Mouse (Mus musculus) kidney, adult 2 months (tissue): ENCODE measurements around the gene Tns2. TPM values are rescaled to one million over a fixed set of nuclear protein-coding genes. Genes with fewer than 3 reads are reported as not detected.
A peak's percentile ranks its signal among the peaks of the same experiment; 100 is the strongest.
"Not testable (repeated sequence)": the region's sequence is repeated elsewhere in the genome, so short reads cannot be mapped to it uniquely, and the experiment has no call there.

Experiments used
- DNase-seq: peaks from one replicate; pipeline ENCODE4 v3.0.0; 2021
- H3K27ac ChIP-seq: fragments of 200-500 bp; 2 replicates; pipeline ENCODE4 v1.5.1; 2012; ENCODE audit warnings: low read depth, low read length, control low read depth, inconsistent platforms; ENCODE audit not compliant: insufficient read depth
- H3K27me3 ChIP-seq: fragments of 200-500 bp; replicated peaks from 2 replicates; pipeline ENCODE4 v1.6.1; 2012; ENCODE audit warnings: mild to moderate bottlenecking, moderate library complexity, low read length, inconsistent platforms; ENCODE audit not compliant: control insufficient read depth, insufficient read depth
- H3K36me3 ChIP-seq: fragments of 200-500 bp; 2 replicates; pipeline ENCODE4 v1.6.1; 2012; ENCODE audit warnings: mild to moderate bottlenecking, moderate library complexity, low read length, inconsistent platforms; ENCODE audit not compliant: control insufficient read depth, insufficient read depth
- H3K4me1 ChIP-seq: fragments of 200-500 bp; 2 replicates; pipeline ENCODE4 v1.6.1; 2011; ENCODE audit warnings: low read length; ENCODE audit not compliant: control insufficient read depth, insufficient read depth
- H3K4me3 ChIP-seq: fragments of 200-500 bp; 2 replicates; pipeline ENCODE4 v1.5.1; 2011; ENCODE audit warnings: mild to moderate bottlenecking, low read depth, low read length, control low read depth; ENCODE audit not compliant: insufficient read depth
- CTCF ChIP-seq: fragments of 200-500 bp; conservative IDR thresholded peaks from 2 replicates; pipeline ENCODE4 v1.5.1; 2011; ENCODE audit warnings: low read depth, mild to moderate bottlenecking, control low read depth, low read length, moderate library complexity, mixed read lengths; ENCODE audit not compliant: insufficient read depth, insufficient read length
- POLR2A ChIP-seq: fragments of 200-500 bp; IDR thresholded peaks from one replicate; pipeline ENCODE4 v1.6.1; 2011; ENCODE audit warnings: low read depth, low read length, control low read depth
- WGBS: fragments of 180-500 bp; shearing (Covaris S2); methylation state at CpG from one replicate; pipeline ENCODE4 v1.1.7; 2018; 5-methylcytosine and 5-hydroxymethylcytosine counted together
- polyA plus RNA-seq: library from polyadenylated mRNA; depleted of rRNA; stranded (reverse); fragments of >200 nt; gene quantifications from 2 replicates; pipeline ENCODE4 v1.2.3, GENCODE M21; 2012

Tns2 gene
- polyA plus RNA-seq, 1 experiment: 124 TPM

GRCm38 (mm10) chr15:102145330-102145729, 45.1 kb downstream of the Tns2 start:
- no peaks in the 10 kb centered on the region for H3K27me3 ChIP-seq
- no peaks in the 10 kb centered on the region for H3K36me3 ChIP-seq
- TF ChIP-seq POLR2A (no peak), CTCF (no peak)
- WGBS: 73% methylated on average over 10 of the region's 10 CpGs
- H3K27ac ChIP-seq: no peak overlapping the region
- H3K4me3 ChIP-seq: no peak overlapping the region
- peaks cover 6% of the 10 kb centered on the region for H3K4me1 ChIP-seq
- DNase-seq: no peak

GRCm38 (mm10) chr15:102146089-102146488, 45.9 kb downstream of the Tns2 start:
- DNase-seq: no peak
- H3K4me3 ChIP-seq: no peak overlapping the region
- H3K36me3 ChIP-seq: no peaks in the 10 kb centered on the region
- H3K4me1 ChIP-seq: peaks cover 13% of the 10 kb centered on the region
- no peak for TF ChIP-seq POLR2A
- TF ChIP-seq CTCF: no peak
- 90% methylated on average over 5 of the region's 5 CpGs for WGBS
- no peaks in the 10 kb centered on the region for H3K27me3 ChIP-seq
- H3K27ac ChIP-seq: no peak overlapping the region

GRCm38 (mm10) chr15:102146882-102147281, 46.7 kb downstream of the Tns2 start:
- Histone ChIP-seq H3K27me3 (no peaks in the 10 kb centered on the region), H3K4me1 (peaks cover 13% of the 10 kb centered on the region), H3K4me3 (no peak overlapping the region), H3K36me3 (no peaks in the 10 kb centered on the region), H3K27ac (no peak overlapping the region)
- DNase-seq: peak; percentile 67
- 3% methylated on average over 1 of the region's 1 CpGs for WGBS
- TF ChIP-seq POLR2A (no peak), CTCF (peak; percentile 74)

- Histone ChIP-seq H3K27me3 (no peaks in the 10 kb centered on the region), H3K4me3 (no peak overlapping the region), H3K4me1 (peaks cover 13% of the 10 kb centered on the region), H3K27ac (no peak overlapping the region), H3K36me3 (no peaks in the 10 kb centered on the region)
- no peak for DNase-seq
- TF ChIP-seq CTCF (no peak), POLR2A (no peak)
- WGBS: 69% methylated on average over 16 of the region's 16 CpGs
These were observed 47.6 kb downstream of the Tns2 start for GRCm38 (mm10) chr15:102147674-102148402.

GRCm38 (mm10) chr15:102149561-102149960, 49.3 kb downstream of the Tns2 start:
- peak; percentile 70 for DNase-seq
- no peak overlapping the region for H3K27ac ChIP-seq
- no peak for TF ChIP-seq POLR2A
- TF ChIP-seq CTCF: no peak
- 64% methylated on average over 4 of the region's 4 CpGs for WGBS
- H3K36me3 ChIP-seq: no peaks in the 10 kb centered on the region
- H3K27me3 ChIP-seq: no peaks in the 10 kb centered on the region
- H3K4me1 ChIP-seq: peaks cover 13% of the 10 kb centered on the region
- H3K4me3 ChIP-seq: no peak overlapping the region

GRCm38 (mm10) chr15:102150301-102151135, 50.3 kb downstream of the Tns2 start, which contains the start of gene Soat2:
TSS of gene Soat2 (plus strand) at chr15:102150526.
- H3K4me3 ChIP-seq: no peak within 1 kb of the TSS
- H3K4me1 ChIP-seq: peaks cover 13% of the 10 kb centered on the region
- H3K27me3 ChIP-seq: no peaks in the 10 kb centered on the region
- H3K27ac ChIP-seq: peak within 1 kb of the TSS; percentile 46
- 42% methylated on average over 20 of the region's 20 CpGs for WGBS
- no peaks in the 10 kb centered on the region for H3K36me3 ChIP-seq
- DNase-seq: peak; percentile 51
- TF ChIP-seq CTCF: no peak
- TF ChIP-seq POLR2A: no peak

- peaks cover 13% of the 10 kb centered on the region for H3K4me1 ChIP-seq
- DNase-seq: no peak
- no peak overlapping the region for H3K4me3 ChIP-seq
- H3K36me3 ChIP-seq: no peaks in the 10 kb centered on the region
- WGBS: 53% methylated on average over 4 of the region's 4 CpGs
- H3K27me3 ChIP-seq: no peaks in the 10 kb centered on the region
- TF ChIP-seq POLR2A (no peak), CTCF (no peak)
- no peak overlapping the region for H3K27ac ChIP-seq
These were observed 52.4 kb downstream of the Tns2 start for GRCm38 (mm10) chr15:102152646-102153045.

- peaks cover 11% of the 10 kb centered on the region for H3K4me1 ChIP-seq
- not testable (repeated sequence) for H3K4me3 ChIP-seq, H3K27ac ChIP-seq, H3K27me3 ChIP-seq, H3K36me3 ChIP-seq, DNase-seq
- 84% methylated on average over 6 of the region's 6 CpGs for WGBS
These were observed 54.8 kb downstream of the Tns2 start for GRCm38 (mm10) chr15:102155006-102155405.
